Mouse (Mus musculus) layer of hippocampus, adult 9-10 months (tissue): ENCODE measurements around the gene Pou2f1.

Experiments used
- DNase-seq: peaks from one replicate; pipeline ENCODE4 v3.0.0; 2022; ENCODE audit warnings: low spot score

Pou2f1 gene

DNA sequence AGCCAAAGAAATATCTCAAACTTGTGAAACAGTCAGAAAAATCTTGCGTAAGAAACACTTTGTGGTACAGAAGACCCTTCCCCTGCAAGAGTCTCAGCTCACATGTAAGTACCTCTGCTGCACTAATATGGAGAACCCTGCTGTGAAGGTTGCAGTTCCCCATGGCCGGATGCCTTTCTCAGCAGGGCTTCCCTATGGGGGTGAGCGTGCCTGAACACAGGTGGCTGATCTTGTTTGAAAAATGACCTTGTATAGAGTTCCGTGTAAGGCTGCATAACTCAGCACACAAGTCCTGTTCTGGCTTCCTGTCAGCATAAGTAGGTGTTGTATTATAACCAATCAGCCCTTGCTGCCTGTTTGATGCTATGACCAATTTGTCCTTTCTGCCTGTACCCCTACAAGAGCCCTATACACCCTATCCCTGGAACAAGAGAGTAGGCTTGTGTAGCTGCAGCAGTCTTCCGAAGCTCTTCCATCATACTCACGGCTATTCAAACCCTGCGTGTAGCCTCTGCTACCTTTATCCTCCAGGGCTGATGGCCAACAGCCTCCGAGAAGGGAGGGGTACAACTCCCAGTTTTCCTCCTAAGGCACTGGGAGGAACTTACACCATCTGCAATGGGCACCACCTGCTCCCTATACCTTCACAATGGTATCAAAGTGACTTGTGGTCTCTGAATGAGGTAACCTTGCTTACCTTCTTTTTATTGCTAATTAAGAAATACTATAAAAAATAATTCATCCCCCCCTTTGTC, 120.2 kb downstream of the Pou2f1 start:
- no peak for DNase-seq

DNA sequence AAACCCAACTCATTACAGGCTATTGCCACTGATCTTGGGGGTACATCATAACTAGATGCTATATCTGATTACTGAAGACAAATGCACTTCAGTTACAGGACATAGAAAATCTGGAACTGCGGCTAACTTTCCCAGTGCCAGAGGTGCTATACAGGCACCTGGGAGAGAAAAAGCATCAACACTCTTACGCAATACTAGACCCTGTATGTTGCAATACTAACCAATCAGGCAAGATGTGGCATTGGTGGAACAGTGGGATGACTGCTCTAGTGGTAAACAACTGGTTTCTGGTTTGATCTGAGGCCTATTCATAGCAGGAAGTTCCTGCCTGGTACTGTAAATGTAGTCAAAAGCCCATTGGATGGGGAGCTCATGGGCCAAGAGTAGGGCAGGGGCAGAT, 123.7 kb downstream of the Pou2f1 start:
- DNase-seq: no peak

DNA sequence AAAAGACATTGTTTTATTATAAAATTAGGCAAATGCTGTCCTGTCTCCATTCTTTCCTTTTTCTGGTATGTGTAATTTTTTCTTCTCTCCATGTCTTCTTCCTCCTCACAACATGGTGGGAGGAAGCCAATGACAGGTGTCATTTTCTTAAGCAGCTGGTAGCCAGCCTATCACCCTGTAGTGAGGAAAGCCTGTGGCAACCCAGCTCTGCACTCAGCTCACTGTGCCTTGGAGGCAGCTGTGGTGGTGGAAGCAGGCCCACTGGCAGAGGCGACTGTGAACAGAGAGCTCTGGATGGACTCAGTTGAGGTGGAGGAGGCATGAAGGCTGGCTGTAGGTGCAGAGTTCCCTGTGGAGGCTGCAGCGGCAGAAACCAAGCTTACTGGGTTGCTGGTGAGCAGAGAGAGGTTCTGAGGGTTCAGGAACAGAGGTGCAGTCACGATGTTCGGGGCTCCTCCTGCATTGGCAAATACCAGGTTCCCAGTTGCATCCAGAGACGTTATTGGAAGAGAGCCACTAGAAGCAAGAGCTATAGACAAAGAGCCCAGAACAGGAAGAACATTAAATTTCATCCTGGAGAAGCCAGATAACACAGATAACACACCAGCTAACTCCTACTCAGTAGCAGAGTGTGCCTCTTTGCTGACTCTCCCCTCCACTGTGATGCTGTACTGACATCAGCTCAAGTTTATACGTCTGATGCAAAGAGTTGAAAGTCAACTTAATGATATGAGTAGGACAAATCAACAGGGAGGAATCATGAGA, 126.8 kb downstream of the Pou2f1 start:
- no peak for DNase-seq

DNA sequence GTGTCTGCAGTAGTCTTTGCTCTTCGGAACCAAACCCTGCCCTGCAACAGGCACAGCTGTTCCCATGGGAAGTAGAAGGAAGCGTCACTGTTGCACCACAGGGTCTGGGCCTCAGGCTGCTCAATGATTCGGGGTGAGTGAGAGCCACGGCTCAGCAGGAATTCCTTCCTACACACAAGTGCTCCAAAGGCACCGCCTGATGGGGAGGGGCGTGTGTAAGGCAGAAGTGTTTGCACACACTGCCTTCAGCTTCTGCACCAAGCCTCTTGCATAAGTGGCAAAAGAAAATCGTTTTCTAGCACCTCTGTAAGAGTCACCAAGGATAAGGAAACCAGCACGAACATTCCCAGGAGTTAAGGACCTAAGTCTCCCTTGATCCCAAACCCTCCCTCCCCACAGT, 127.8 kb downstream of the Pou2f1 start:
- DNase-seq: no peak

DNA sequence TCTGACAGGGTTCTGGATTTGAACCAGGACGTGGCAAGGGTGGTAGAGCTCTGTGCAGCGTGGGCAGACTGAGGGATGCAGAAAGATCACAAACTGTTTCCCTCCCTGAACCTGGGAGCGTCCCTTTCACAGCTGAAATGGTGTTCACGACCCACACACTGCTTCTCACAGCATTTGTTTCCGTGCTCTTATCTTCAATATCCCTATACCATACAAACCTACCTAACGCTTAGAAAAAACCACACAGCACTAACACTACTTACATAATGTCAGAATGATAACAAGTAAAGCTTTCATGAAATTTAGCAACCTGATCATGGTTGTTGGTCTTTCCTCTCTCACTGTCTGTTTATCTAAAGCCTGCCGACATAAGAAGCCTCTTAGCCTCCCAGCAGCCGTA, 133.8 kb downstream of the Pou2f1 start:
- no peak for DNase-seq

DNA sequence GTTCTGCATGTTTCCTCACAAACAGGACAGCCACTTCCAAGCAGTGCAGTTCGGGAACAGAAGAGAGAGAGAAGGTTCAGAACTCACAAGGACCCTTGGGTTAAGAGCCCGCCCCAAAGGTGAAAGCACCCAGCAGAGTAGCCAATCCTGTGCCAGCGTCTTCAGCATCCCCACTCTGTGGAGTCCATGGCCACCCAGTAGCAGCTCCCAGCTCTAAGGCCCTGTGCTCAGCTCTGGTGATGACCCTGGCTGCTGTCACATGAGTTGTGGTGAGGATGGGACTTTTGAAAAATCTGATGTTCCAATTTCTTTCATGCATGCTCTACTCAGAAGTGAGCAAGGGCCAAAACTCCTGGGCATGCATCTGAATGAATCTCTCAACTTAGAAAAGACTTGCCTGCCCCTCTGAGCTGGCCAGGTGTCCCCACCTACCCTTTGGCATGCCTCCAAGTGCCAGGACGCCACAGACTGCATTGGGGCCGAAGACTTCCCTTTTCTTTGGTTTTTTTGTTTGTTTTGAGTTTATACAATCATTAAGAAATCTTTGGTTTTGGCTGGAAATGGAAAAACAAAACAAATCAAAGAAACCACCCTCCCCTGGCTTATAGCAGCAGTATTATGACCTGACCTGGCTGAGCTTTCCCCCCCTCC, 135.7 kb downstream of the Pou2f1 start:
- no peak for DNase-seq

DNA sequence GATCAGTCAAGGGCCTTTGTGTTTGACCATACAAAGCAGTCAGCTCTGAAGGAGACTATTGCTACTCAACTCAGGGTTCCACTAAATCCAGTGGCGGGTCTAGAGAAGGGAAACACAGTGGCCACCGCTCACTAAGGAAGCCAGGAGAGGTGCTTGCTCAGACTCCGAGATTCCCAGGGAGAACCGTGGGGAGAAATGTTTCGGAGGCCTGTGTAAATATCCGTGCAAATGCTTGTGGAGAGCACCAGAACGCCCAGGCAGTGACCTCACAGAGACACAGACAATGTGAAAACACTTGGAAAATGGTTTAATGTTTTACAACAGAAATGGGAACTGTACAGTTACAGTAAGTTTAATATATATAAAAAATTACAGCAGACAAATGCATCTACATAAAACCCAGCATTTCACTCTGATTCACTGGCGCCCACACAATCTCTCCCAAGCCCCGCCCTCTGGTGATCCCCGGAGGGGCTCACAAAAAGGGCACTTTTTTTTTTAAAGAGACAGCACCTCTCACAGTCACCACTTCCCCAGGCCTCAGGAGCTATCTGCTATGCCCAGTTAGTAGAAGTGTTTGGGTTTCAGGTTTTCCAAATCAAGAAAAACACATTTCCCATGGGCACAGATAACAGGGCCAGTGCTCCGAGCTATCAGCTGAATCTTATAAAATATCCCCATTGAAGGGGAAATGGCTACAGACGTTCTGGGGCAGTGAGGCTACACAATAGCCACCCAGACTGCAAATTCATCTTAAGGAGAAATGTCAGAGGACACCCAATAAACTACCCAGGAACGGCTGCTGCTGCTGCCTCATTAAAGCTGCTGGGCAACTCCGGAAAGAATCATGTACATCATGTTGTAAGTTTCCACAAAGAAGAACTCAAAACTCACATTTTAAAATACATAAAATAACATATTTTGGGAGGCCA, 137.3 kb downstream of the Pou2f1 start:
- no peak for DNase-seq

DNA sequence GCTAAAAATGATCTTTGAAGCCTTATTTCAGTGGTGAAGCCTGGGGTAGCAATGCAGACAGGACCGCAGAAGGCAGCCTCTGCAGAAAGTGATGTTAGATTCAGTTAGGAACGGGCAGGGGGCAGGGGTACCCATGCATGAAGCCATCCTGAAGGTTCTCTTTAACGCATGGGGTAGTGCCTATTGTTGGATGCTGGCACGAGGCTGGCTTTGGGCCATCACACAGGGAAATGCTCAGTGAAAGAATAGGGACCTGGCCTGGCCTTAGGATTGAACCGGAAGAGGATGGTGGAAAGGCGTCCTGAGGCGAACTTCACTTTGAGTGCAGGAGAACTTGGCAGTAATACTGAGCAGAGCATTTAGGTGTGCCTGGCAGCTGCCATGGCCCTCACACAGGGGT, 140.4 kb downstream of the Pou2f1 start:
- no peak for DNase-seq

DNA sequence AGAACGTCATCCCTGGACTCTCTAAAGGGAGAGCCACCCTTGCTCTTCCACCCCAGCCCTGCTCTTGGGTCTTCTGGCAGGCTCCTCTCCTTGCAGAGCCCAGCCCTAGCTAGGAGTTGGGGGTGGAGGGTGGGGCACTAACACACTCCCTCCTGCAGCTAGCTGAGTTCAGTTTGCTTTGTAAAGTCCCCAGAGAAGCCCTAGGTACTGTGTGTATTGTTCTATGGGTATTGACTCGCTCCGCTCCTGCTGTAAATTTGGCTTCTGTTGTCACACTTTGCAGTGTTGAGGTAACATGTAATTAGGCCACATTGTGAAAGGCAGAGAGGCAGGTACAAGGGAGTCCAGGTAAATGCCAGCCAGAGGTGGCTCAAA, 141.3 kb downstream of the Pou2f1 start:
- no peak for DNase-seq

DNA sequence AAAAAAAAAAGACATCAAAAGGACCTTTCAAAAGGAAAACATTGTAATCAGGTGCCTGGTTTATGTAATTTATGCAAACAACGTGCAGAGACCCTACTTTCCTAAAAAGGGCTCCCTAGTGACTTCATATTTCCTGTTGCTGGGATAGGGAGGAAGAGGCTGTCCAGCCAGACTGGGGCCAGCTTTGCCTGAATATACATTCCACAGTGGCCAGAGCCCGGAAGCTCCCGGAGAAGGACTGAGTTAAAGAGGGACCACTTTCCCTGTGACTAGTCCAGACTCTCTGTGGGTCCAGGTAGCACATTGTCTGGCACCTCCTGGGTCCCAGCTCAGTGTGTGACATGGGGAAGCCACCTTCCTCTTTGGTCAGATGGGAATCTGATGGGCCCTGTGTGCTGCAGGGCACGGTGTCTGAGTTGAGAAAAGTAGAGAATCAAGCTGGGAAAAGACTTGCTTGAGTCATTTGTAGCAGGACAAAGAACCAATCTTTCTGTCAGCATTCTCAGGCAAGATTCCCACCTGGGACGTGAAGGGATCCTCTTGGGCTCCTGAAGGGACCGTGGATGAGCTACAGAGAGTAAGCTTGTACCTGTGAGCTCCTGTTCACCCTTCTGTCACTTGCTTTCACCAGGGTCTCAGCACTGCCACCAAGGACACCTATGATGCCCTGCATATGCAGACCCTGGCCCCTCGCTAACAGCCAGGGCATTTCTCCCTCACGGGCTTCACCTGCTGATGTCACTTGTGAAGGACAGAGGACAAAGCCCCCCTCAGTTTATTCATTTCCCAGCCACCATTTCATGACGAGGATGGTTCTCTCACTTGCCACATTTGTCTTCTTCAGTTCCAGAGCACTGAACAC, 141.9 kb downstream of the Pou2f1 start:
- no peak for DNase-seq

DNA sequence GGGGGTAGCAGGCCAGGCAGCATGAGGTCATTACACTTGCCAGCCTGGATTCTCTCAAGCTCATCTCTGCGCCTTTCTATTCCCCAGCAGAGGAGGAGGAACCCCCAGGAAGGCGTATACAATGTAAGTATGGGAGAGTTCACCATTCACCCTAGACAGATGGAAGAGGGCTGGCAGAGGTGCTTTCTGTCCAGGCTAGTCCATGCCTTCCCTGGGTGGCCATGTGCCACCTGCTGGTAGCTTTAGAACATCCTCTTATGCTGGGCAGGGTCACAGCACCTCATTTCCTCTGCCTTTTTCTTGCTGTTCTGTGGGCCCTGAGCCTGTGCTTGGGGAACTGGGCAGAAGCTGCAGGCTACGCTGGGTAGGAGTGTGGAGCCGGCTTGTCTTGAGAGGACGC, 144.1 kb downstream of the Pou2f1 start:
- DNase-seq: no peak

DNA sequence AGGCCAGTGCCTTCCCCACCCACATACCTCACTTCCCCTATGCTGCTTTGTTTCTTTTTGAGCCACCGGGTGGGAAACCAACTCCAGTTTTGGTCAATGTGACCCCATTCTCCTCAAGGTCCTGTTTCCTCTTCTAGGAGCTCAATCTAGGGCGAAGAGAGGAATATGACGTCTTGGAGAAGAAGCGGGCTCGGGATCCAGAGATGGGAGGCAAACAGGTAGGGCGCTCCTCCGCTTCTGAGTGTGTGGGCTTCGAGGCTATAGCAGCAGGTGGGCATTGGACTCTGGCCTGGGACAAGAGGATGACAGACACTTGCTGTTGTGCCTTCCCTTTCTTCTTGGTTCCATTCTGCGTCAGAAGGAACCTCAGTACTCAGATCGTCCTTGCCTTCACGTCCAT, 145.2 kb downstream of the Pou2f1 start:
- no peak for DNase-seq

DNA sequence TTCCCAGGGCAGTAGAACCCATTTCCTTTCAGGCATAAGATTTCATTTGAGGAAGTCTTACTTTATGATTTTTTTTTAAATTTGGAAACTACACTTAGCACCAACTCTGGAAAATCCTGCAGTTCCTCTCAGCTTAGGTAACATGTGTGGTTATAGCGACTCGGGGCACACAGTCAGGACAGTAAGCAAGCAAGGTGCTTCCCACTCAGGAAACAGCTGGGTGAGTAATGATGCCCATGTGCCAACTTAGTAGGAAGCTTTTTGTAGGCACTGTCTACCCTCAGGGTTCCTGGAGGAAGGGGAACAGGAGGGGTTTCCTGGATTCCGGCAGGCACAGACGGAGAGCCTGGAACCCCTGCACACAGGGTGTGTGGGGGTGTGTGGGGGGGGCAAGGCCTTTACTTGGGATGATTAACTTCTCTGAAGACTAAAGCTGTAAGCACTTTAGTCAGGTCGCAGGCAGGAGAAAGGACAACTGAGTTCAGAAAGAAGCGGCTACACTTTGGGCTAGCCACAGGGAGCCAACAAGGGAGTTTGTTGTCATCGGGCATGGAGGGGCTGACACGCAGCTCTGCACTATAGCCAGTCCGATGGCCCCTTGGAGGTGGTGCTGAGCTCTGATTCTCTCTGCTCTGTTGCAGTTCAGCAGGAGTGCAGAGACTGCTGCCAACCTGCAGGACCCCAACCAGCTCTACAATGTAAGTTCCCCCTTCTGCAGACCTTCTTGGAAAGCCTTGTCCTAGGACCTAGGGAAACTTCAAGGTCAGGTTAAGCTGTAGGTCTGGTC, 146.5 kb downstream of the Pou2f1 start:
- no peak for DNase-seq

DNA sequence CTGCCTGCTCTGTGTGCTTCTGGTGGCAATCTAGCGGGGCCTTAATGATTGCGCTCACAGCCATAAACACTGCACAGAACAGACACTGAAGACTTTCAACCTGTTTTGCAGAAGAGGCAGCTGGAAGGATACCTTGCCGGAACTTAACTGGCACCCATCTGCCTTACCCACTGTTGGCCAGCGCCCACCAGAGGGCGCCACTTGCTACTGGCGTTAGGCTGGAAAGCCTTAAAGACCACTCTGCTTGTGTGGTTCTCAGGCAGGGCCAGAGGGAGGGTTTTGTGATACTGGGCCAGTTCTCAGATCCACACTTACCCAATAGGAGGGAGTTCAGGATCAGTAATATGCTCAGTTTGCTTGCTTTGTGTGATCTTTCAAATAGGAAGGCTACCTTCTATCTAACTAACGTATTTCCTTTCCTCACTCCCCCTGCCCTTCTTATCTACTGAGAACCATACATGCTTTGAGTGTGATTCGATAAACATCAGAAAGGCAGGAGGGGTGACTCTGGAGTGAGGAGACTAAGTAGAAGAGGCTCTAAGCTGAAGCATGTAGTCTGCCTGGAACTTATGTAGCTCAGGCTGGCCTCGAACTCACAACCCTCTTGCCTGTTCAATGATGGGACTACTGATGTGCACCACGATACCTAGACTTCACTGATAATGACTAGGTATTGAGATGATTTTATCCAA, 148.6 kb downstream of the Pou2f1 start:
- DNase-seq: no peak

DNA sequence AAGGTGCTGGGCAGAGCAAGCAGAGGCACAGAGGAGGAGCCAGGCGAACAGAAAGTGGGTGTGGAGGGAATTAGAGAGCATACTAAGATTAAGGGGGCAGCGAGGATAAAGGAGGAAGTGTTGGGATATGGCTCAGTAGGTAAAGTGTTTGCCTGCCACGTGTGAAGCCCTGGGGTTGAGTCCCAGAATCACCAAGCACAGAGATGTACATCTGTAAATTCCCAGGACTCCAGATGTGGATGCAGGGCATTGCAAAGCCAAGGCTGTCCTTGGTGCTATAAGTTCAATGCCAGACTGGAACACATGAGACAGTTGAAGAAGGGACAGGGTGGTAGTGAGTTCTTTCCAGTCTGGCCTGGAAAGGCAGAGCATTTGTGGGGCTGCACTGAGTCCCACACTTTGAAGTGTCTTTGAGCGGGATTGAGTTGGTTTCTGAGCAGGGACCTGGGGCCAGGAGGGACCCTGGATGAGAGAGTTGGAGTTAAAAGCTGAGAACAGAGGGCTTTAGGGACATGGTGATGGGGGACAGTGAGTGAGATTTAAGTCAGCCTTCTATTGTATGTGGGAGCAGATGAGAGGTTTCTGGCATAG, 149.3 kb downstream of the Pou2f1 start:
- no peak for DNase-seq

DNA sequence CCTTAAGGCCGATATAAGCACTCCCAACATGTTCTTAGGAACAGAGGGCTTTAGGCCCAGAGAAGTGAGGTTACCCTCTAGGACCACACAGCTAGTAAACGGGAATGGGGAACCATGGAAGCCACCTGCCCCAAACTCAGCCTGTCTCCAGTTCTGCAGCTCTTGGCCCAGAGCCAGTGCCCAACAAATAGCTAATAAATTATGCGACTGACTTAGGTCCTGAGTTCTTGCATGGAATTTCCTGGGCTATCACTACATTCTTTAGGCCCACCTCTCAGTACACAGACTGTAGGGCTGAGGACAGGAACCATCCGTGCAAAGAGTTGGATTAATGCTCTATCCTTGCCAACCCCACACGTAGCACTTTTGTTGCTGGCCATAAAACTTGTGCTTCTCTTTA, 150.3 kb downstream of the Pou2f1 start:
- no peak for DNase-seq

DNA sequence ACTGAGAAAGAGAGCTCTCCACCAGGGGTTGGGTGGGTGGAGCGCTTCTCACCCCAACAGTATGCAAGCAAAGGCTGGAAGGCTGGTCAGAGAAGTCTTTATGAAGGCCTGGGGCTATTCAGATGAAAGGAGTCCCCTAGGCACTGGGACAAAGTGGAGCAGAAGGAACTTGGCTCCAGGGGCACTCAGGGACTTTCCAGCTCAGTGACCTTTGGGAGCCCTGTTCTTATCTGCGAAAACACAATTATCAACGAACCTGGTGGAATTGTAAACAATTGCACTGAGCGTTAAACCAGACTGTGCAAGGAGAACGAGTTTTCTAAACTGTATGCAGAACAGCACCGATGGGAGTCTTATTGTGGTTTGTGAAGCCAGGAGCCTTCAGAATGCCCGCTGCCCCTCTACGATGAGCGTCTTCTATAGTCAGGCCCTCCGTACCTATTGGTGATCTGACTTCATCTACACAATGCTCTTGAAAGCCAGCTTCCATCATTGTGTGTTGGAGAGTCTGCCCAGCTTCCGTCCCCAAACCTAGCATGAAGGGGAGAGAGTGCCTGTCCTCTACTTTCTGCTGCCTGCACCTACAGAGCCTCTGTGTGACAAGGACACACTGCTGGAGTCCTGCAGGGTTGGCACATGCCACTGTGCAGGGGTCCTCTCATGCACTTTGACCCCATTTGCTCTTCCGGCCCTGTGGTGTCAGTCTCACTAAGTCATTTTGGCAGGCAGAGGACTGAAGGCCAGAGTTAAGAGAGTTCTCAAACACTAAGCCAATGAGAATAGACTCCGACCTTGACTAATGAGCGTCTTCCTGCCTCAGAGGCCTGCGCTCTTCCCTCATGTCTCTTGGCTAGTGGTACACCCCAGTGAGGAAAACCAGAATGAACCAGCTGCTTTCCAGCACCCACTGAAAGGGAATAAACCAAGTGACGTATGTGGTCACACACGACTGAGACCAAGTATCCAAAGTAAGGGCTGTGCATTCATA, 152.7 kb downstream of the Pou2f1 start:
- DNase-seq: no peak

DNA sequence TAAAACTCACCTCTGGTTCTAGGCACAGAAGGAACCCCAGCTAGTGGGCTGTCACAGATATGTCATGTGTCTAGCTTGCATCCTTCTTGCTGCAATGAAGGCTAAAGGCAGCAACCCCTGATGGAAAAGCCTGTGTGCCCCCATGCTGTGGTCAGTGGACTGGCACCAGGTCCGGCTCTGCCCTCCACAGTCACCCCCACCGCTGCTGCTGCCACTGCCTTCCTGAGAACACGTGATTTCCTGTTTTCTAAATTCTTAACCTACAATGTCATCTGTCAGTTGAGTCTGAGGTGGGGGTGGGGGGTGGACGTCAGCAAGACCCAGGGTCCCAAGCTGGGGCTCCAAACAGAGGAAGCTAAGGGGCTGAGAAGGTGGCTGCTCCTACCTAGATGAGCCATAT, 153.6 kb downstream of the Pou2f1 start:
- no peak for DNase-seq
